Mouse (Mus musculus): Measurements from ENCODE around the gene Inafm2. TPM values are rescaled to one million over a fixed set of nuclear protein-coding genes. Genes with fewer than 3 reads are reported as not detected.

The Inafm2 gene
- polyA plus RNA-seq, 1 experiment from 2014 or later: 22.9 TPM

DNA sequence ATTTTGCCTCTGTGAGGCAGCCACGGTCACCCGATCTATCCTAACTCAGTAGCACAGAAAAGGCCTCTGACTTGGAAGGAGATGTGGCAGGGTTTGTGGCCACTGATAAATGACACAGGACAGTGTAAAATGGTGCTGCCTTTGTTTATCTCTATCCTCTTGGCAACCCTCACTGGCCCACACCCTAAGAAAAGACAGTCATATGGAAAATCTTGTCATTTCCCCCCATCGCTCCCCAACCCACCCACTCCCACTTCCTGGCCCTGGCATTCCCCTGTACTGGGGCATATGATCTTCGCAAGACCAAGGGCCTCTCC, 7.2 kb downstream of the Inafm2 start:
- Histone ChIP-seq H3K27me3 (ENCODE audit: insufficient read depth, poor library complexity, severe bottlenecking) (peaks cover 35% of the 10 kb centered on the region), H3K9me3 (no peaks in the 10 kb centered on the region), H3K4me1 (replicated peaks) (peaks cover 36% of the 10 kb centered on the region), H3K27ac (no peak overlapping the region), H3K4me3 (no peak overlapping the region), H3K36me3 (peaks cover 25% of the 10 kb centered on the region; the same call in 1 of the 2 replicates)
- WGBS: 76% methylated on average over 4 of the region's 4 CpGs
- no peak for DNase-seq (ENCODE audit: low spot score)

DNA sequence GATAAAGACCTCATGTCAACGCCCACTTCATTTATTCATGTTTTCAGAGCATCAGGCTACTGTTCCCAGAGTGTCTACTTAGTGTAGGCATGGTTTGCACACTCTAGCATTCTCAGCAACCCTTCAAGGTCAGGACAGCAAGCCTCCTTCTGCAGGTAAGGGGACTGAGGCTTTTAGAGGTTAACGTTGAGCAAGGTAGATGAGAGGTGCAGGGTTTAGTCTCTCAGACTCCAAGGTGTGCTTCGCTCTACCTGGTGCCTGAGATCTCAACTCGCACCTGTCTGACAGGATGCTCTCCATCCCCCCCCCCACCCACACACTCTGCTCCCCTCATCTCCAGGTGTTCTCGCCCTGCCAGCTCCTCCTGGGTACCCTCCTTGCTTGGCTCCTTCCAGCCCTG, 8.6 kb downstream of the Inafm2 start:
- Histone ChIP-seq H3K9me3 (no peaks in the 10 kb centered on the region), H3K4me3 (no peak overlapping the region), H3K4me1 (replicated peaks) (peaks cover 22% of the 10 kb centered on the region), H3K27ac (no peak overlapping the region), H3K36me3 (peaks cover 16% of the 10 kb centered on the region; the same call in 1 of the 2 replicates), H3K27me3 (ENCODE audit: insufficient read depth, poor library complexity, severe bottlenecking) (peaks cover 37% of the 10 kb centered on the region)
- DNase-seq (ENCODE audit: low spot score): no peak
- 84% methylated on average over 5 of the region's 5 CpGs for WGBS

DNA sequence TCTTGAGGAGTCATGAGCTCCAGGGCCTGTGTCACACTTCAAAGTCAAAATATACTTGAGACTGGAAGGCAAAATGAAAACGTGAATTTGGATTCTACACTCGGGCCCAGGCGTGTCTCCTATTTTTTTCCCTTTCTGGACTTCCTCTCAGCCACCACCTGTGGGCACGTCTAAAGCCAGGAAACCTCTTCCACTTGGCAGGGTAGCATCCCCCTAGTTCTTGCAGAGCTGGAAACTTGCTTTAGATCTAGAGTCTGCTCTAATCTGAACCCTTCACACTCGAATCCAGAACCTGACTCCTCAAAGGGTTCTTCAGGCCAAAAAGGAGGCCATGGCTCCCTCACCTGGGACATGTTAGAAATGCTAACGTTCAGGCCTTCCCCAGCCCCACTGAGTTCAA, 9.8 kb downstream of the Inafm2 start:
- Histone ChIP-seq H3K4me3 (no peak overlapping the region), H3K4me1 (replicated peaks) (peaks cover 14% of the 10 kb centered on the region), H3K27ac (no peak overlapping the region), H3K27me3 (ENCODE audit: insufficient read depth, poor library complexity, severe bottlenecking) (peaks cover 47% of the 10 kb centered on the region), H3K36me3 (peaks cover 4% of the 10 kb centered on the region; the same call in 1 of the 2 replicates), H3K9me3 (no peaks in the 10 kb centered on the region)
- DNase-seq (ENCODE audit: low spot score): no peak
- WGBS: 87% methylated on average over 6 of the region's 6 CpGs

DNA sequence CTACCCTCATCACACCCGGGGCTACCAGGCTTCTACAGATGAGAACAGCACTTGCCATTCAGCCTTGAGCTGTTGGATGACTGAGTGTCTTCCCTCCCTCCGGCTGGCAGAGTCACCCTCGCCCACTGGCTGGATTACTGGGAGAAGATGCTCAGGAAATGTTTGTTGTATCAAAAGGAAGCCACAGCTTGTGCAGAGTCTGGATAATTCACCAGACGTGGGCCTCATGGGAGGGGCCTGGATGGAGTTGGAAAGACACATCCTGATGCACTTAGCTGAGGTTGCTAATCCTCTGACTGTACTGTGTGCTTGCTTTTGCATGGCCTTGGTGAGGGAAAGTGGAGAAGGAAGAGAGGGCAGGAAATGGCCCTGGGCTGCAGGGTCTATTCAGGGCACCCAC, 10.5 kb downstream of the Inafm2 start:
- DNase-seq (ENCODE audit: low spot score): no peak
- 82% methylated on average over 4 of the region's 4 CpGs for WGBS
- no peak overlapping the region for H3K27ac ChIP-seq
- H3K4me1 ChIP-seq (replicated peaks): peaks cover 14% of the 10 kb centered on the region
- peaks cover 53% of the 10 kb centered on the region for H3K27me3 ChIP-seq (ENCODE audit: insufficient read depth, poor library complexity, severe bottlenecking)
- H3K9me3 ChIP-seq: no peaks in the 10 kb centered on the region
- H3K36me3 ChIP-seq: no peaks in the 10 kb centered on the region
- no peak overlapping the region for H3K4me3 ChIP-seq

DNA sequence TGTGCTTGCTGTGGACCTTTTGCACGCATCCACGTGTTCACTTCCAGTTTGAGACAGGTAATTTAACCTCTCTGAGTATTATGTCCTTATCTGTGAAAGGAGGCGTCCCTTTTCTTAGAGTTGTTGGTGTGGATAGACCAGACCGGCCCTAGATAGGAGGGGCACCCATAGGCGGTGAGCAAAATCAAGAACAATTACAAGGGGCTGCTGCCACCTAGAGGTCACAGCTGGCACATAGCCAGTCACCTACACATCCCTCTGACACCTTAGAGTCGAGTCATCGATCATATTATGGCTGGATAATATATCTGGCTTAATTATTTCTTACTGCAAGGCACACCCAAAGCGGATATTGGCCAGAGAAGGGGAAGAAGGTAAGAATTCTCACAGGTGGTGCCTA, 14.3 kb downstream of the Inafm2 start:
- no peak overlapping the region for H3K4me3 ChIP-seq
- H3K27me3 ChIP-seq (ENCODE audit: insufficient read depth, poor library complexity, severe bottlenecking): peaks cover 81% of the 10 kb centered on the region
- H3K36me3 ChIP-seq: no peaks in the 10 kb centered on the region
- 11% methylated on average over 8 of the region's 8 CpGs for WGBS
- peaks cover 47% of the 10 kb centered on the region for H3K4me1 ChIP-seq (replicated peaks)
- H3K27ac ChIP-seq: no peak overlapping the region; the same call in 1 of the 2 replicates
- H3K9me3 ChIP-seq: no peaks in the 10 kb centered on the region
- peak; percentile 69 for DNase-seq (ENCODE audit: low spot score)

DNA sequence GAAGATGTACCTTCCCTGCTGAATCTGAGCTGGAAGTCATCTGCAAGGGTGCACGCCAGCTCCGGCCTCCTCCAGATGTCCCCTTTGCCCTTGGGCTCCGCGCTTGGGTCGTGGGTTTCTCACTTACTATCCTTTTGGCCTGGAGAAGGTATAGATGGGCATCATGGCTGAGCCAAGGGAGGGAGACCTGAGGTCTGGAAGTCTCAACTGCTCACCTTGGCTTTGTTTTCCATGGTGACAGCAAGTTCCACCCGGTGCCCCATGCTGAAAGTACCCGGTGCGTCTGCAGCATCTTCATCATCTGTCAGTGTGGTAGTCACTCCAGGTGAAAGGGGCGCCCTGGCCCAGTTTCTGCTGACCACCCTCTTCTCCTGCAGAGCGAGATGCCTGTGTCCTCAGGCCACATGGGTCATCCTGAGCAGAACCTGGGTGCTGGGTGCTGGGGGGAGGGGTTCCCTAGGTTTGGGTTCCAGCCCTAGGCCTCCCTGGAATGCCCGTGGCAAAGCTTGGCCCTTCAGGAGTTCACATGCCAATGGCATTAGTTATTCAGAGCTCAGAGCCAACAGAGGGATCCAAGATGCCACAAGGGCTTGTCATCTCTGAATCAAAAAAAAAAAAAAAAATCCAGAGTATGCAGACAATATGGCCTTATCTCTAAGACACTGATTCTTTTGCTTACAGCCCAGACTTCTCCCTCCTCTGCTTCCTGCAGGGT, 14.9 kb downstream of the Inafm2 start:
- Histone ChIP-seq H3K36me3 (no peaks in the 10 kb centered on the region), H3K27me3 (ENCODE audit: insufficient read depth, poor library complexity, severe bottlenecking) (peaks cover 81% of the 10 kb centered on the region), H3K9me3 (no peaks in the 10 kb centered on the region), H3K27ac (no peak overlapping the region), H3K4me1 (replicated peaks) (peaks cover 47% of the 10 kb centered on the region), H3K4me3 (no peak overlapping the region)
- 81% methylated on average over 11 of the region's 11 CpGs for WGBS
- no peak for DNase-seq (ENCODE audit: low spot score)

DNA sequence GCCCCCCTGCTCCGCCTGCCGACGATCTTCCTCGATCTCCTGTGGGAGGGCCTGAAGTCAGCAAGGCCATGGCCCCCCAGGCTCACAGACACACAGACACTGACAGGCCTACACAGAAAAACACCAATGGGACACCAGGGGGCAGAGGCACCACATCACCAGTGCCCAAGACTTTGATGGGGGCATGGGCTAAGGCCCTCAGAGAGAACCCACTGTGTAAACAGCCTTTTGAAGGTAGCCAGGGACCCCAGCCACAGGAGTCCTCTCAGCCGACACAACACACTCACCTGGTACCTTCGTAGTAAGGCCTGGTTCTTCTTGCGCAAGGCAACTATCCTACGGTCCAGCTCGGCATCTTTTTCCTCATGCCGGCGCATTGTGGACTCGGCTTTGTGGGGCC, 15.8 kb downstream of the Inafm2 start:
- Histone ChIP-seq H3K4me1 (replicated peaks) (peaks cover 50% of the 10 kb centered on the region), H3K27ac (peak overlapping the region; percentile 89), H3K4me3 (peak overlapping the region; percentile 42), H3K9me3 (no peaks in the 10 kb centered on the region), H3K36me3 (no peaks in the 10 kb centered on the region), H3K27me3 (ENCODE audit: insufficient read depth, poor library complexity, severe bottlenecking) (peaks cover 79% of the 10 kb centered on the region)
- DNase-seq (ENCODE audit: low spot score): no peak
- 82% methylated on average over 12 of the region's 12 CpGs for WGBS

DNA sequence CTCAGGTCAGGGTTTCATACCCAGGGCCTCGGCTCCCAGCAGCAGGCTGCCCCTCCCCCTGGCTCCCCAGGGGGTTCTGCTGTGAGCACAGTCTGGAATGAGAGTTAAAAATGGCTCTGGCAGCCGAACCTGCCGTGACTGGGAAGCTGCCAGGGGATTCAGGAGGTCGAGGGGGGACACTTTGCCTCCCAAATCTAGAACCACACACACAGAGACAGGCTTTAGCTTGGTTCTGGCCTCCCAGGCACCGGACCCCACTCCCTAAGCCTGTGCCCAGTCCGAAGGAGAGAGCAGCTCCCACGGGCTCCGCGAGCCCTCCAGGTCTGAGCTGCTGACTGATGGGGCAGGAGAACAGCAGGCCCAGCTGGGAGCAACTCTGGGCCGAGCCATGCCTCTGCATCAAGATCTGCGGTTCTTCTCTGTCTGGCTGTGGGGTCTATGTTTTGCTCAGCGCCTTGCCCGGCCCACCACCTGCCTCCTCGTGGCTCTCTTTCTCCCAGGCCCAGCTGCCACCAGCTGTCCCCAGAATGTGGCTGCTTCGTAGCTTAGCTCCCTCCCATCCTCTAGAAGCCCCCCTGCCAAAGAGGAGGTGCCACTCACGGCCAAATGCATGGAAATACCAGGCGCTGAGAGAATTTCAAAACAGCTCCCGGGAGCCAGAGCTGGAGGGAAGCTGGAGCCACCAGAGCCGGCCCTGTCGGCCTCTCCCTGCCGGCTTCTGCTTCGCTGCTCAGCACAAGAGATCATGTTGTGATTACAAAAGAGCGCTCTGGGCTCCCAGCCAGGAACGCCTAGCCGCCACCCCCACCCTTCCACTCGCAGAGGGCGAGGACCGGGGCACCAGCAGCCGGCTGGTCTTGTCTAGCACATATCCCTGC, 16.6 kb downstream of the Inafm2 start, which contains the start of gene Ccdc9b:
TSS of gene Ccdc9b (minus strand) at position 756 of the 878 bp plus-strand sequence.
- Histone ChIP-seq H3K27ac (peak within 1 kb of the TSS; percentile 89), H3K36me3 (no peaks in the 10 kb centered on the region), H3K9me3 (no peaks in the 10 kb centered on the region), H3K4me1 (replicated peaks) (peaks cover 50% of the 10 kb centered on the region), H3K27me3 (ENCODE audit: insufficient read depth, poor library complexity, severe bottlenecking) (peaks cover 77% of the 10 kb centered on the region), H3K4me3 (peak within 1 kb of the TSS; percentile 42)
- peak; percentile 75 for DNase-seq (ENCODE audit: low spot score)
- 4% methylated on average over 29 of the region's 29 CpGs for WGBS

DNA sequence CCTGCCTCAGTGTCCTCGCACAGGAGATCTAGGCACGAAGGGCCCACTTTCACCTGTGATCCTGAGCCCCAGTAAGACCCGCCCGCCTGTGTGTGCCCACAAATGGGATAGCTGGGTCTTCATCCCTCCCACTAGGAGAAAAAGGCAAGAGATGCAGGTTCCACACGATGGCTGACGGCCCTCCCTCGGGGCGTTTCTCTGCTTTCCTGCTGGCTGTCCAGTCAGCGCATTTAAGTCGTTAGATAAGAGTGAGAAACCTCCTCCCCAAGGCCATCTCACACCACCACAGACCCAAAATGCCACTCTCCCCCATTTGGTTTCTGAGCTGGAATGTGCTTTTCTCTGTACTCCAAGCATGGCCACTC, 17.2 kb downstream of the Inafm2 start:
- Histone ChIP-seq H3K27me3 (ENCODE audit: insufficient read depth, poor library complexity, severe bottlenecking) (peaks cover 70% of the 10 kb centered on the region), H3K9me3 (no peaks in the 10 kb centered on the region), H3K4me1 (replicated peaks) (peaks cover 46% of the 10 kb centered on the region), H3K36me3 (no peaks in the 10 kb centered on the region), H3K27ac (peak overlapping the region; percentile 89), H3K4me3 (peak overlapping the region; percentile 42)
- DNase-seq (ENCODE audit: low spot score): no peak
- WGBS: 15% methylated on average over 10 of the region's 10 CpGs

DNA sequence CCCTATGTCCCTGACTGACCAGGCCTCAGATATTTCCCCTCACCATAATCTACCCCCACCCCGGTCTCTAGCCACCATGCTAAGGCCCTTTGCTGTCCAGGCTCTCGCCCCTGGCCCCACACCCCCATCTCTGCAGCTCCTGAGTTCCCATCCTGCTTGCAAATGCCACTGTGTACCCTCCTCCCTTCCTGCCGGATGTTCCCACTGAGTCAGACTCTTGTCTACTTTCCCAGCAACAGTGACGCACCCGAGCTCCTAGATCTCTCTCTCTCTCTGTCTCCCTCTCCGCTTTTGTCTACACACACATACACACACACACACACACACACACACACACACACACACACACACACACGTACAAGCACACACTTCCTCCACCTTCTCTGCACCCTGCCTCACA, 17.9 kb downstream of the Inafm2 start:
- Histone ChIP-seq H3K27ac (peak overlapping the region; percentile 89), H3K9me3 (no peaks in the 10 kb centered on the region), H3K27me3 (ENCODE audit: insufficient read depth, poor library complexity, severe bottlenecking) (peaks cover 63% of the 10 kb centered on the region), H3K36me3 (no peaks in the 10 kb centered on the region), H3K4me1 (replicated peaks) (peaks cover 46% of the 10 kb centered on the region), H3K4me3 (no peak overlapping the region)
- no peak for DNase-seq (ENCODE audit: low spot score)
- 69% methylated on average over 7 of the region's 7 CpGs for WGBS

DNA sequence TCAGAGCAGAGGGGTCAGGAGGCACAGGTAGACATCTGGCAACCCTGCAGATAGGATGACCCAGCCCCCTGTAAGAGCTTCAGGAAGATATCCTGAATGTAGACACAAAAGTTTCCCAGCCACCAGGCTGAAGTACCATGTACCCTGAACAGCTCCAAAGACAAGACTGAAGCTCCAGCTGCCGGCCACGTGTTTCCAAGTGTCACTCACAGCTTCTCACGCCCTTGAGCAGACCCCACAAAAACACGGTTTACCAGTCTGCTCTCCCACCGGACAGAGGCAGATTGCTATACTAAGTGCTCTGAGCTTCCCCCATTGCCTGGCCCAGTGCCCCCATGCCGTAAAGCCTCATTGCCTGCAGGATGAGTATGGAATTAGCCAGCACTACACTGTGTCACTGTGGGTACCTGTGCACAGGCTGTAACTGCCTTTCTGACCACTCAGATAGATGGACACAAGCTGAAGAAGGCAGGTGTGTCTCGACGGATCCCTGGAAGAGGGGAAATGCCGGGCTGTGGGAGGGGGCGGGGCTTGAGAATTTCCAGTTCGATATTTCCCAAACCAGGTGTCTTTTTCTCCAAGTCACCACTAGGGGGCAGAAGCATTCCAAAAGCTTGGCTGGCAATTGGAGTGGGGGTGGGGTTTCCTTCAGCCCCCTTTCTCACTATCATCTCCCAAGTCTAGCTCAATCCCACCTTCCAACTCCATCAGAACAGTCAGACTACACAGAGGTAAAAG, 18.7 kb downstream of the Inafm2 start:
- peak; percentile 49 for DNase-seq (ENCODE audit: low spot score)
- peak overlapping the region; percentile 56; the same call in 1 of the 2 replicates for H3K27ac ChIP-seq
- 26% methylated on average over 11 of the region's 11 CpGs for WGBS
- peaks cover 46% of the 10 kb centered on the region for H3K4me1 ChIP-seq (replicated peaks)
- H3K36me3 ChIP-seq: no peaks in the 10 kb centered on the region
- peaks cover 56% of the 10 kb centered on the region for H3K27me3 ChIP-seq (ENCODE audit: insufficient read depth, poor library complexity, severe bottlenecking)
- H3K4me3 ChIP-seq: no peak overlapping the region
- no peaks in the 10 kb centered on the region for H3K9me3 ChIP-seq

DNA sequence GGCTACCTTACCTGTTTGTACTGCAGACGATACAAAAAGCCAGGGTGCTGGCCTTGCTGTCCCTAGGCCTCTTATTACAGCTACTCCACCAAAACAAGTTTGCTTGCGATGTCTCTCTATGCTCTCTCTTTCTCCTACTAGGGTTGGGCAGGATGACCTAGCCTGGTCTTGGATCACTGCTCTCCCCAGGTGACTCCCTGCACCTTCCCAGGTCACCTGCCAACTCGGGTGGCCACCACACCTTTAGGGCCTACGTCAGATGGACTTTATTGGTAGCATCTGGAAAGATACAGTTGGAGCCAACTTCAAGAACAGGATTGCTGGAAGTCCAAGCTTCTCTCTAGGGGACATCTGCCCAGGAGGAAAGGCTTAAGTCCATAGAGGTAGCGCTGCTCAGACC, 19.3 kb downstream of the Inafm2 start:
- DNase-seq (ENCODE audit: low spot score): no peak
- peaks cover 51% of the 10 kb centered on the region for H3K27me3 ChIP-seq (ENCODE audit: insufficient read depth, poor library complexity, severe bottlenecking)
- no peaks in the 10 kb centered on the region for H3K36me3 ChIP-seq
- no peak overlapping the region for H3K4me3 ChIP-seq
- 86% methylated on average over 5 of the region's 5 CpGs for WGBS
- no peaks in the 10 kb centered on the region for H3K9me3 ChIP-seq
- H3K27ac ChIP-seq: no peak overlapping the region
- H3K4me1 ChIP-seq (replicated peaks): peaks cover 41% of the 10 kb centered on the region

Measured in hindbrain, embryonic 10.5 days (tissue).